Mouse (Mus musculus): ENCODE data around the gene Fgfr2. TPM values are rescaled to one million over a fixed set of nuclear protein-coding genes. Genes with fewer than 3 reads are reported as not detected.
A peak's percentile ranks its signal among the peaks of the same experiment; 100 is the strongest.

Fgfr2 gene
- total RNA-seq, 2 experiments from 2014 or later: 35.8 to 40.8 TPM

DNA sequence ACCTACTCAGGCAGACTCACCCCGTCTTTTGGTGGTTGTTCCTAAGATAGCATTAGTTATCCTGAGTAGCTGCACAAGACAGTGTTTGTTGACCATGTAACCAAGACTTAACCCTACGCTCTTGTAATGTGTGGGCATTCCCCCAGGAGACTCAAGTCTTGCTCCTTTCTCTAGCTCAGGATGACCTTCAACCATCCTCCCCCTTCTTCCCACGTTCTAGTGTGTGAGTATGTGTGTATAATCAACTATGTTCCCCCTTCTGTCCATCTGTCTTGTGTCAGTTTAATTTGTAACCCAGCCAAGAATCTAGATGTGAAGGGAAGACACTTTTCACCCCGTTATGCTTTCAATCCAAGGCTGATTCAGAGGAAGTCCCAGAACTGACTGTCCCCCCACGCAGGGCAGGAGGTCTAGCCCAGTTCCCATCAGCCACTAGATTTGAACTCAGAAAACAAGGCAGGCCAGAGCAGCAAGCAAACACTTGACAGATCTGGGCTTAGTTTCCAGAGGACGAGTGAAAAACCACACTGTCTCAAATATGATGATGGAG, 815.4 kb downstream of the Fgfr2 start:
- intact Hi-C loops (cut with DNase I): no loop called here
- no peak for DNase-seq

DNA sequence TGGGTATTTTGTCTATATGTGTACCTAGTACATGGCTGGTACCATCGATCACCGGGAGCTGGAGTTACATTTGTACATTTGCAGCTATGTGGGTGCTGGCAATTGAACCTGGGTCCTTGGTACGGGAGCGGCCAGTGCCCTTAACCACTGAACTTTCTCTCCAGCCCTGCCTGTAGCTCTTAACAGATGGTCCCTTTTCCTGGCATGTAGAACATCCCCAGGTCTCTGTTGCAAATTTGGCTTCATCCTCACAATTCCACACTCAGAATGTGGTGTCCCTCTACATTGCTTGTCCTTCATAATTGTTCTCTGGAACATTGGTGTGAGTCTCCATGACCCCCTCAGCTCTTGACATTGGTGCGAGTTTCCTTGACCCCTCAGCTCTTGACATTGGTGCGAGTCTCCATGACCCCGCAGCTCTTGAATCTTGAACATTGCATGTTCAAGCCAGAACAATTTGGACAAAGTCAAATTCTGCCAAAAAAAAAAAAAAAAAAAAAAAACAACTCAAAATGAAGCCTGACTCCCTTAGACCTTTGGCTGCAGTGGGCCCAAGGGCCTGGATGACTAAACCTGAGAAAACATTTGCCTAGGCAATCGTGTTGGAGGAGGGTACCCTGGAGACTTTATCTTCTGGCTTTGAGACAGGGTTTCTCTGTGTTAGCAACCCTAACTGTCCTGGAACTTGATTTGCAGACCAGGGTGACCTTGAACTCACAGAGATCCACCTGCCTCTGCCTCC, 816.3 kb downstream of the Fgfr2 start:
- DNase-seq: no peak

DNA sequence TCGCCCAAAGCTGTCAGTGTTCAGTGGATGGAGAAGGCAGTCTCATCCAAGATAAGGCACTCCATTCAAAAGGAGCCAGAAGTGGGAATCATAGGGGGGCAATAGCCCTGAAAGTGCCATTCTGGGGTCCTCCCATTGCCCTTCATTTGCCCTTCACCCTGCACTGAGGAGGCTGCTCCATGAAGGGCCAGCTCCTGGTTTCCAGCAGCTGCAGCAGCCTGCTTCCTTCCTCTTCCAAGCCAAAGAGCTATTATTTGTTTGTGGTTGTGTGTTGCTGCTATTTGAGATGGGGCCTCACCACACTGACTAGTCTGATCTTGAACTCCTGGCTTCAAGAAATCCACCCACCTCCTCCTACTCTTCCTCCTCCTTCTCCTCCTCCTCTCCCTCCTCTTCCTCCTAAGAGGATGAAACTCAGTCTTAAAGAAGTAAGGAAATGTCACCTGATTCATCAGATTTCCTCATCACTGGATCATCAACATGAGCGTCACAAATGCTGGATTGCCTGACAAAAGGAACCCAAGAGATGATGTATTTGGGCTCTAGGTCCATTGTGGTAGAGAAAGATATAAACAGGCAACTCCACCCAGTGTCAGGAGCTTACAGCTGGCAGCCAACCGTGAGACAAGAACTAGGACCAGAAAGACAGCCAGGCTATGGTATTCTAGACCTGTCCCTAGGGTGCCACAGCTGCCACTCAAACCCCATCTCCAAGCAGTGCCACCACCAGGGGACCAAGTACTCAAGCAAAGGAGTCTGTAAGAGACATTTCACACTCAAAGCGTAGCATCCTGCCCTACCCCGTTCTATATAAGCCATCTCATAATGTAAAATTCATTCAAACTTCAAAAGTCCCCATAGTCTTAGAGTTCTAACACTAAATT, 817.4 kb downstream of the Fgfr2 start:
- no peak for DNase-seq
- intact Hi-C loops (cut with DNase I): no loop called here

More for the DNA sequence above, 816.3 kb downstream of the Fgfr2 start:
- intact Hi-C loops (cut with DNase I): no loop called here

DNA sequence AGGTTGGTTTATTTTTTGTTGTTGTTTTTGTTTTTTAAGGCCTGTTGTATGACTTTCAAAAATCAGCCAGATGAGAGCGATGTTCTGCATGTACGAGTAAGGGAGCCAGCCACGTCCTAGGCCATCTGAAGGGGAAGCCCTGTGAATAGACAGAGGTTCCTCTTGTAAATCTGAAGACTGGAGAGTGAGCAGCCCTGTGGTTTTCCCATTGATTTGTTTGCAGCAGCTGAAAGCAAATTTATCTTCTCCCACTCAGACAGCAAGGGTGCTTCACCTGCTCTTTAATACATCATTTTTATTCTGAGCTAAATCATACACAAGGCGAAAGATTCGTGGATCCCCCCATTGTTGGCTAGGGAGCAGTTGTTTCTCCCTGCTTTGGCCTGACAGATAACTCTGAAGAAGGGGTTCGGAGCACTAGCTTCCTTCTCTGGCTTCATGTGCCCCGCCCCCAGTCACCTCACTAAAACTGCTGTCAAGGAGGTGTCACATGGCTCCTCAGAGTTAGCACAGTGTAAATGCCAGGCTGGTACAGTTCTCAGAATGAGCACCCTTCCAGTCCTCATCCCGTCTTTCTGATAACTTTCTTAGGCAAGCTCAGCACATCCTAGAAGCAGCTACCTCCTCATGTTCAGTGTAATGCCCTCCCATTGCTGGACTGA, 818.6 kb downstream of the Fgfr2 start:
- intact Hi-C loops (cut with DNase I): no loop called here
- no peak for DNase-seq

DNA sequence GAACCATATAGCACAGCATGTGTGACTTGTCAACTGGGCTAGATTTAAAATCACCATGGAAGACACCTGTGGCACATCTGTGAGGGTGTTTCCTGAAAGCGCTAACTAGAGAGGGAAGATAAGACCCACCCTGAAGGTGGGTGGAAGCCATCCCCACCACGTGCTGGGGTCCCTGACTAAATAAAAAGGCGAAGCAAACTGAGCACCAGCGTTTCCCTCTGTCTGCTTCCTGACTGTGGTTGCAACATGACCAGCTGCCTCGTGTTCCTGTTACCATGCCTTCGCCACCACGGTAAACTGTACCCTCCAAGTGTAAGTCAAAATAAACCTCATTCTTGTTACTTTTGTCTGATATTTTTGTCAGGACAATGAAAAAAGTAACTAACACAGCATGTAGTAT, 819.2 kb downstream of the Fgfr2 start:
- no peak for DNase-seq
- intact Hi-C loops (cut with DNase I): no loop called here

DNA sequence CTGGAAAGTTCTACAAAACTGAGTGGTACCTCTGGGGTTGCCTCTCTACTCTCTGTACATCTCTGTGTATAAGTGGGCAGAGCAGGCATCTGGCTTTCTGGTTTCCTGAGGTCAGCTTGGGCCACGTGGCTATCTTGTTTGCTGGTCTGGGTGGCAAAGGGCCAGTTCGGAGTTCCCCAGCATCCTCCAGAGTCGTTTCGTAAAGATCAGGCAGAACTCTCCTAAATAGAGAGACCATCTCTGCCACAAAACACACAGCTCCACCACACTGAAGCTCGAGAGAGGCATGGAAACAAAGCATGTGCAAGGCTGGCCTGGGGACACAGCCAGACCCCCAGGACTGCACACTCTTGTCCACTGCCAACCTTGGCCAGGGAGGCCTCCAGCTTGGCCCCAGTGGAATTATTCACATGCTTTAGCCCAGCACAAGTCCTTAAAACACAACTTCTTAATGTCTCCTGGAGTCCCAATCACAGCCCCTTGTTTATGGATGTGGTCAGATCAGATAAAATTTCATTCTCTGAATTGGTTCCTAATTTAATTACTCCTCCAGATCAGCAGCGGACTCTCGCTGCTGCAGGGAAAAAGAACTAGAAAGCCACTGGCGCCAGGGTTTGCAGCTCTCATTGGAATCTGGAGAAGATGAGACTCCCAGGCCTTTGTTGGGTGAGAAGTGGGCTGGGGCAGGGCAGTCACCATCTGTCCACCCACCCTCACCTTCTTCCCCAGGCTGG, 820.5 kb downstream of the Fgfr2 start:
- intact Hi-C loops (cut with DNase I): no loop called here
- DNase-seq: no peak

DNA sequence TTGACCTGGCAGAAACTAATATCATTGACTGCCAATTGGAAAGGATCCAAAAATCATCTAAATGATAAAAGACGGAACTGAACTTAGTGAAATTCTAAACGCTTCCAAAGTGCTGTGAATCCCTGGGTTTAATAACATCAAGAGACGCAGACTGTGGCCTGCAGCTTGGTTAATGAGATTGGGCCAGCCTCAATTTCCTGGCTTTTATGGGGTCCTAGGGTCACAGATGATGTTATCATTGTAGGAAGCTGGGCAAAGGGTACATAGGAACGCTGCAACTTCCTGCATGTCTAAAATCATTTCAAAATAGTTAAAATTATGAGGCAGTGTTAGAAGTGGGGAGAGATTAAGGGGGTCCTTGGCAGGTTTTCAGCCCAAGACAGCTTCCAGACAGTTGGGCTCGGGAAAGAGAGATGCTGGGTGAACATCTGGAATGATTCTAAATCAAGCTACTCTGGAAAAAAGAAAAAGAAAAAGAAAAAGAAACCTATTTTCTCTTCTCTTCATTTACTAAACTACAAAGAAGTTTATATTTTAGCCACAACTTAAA, 823.4 kb downstream of the Fgfr2 start:
- intact Hi-C loops (cut with DNase I): no loop called here
- no peak for DNase-seq

DNA sequence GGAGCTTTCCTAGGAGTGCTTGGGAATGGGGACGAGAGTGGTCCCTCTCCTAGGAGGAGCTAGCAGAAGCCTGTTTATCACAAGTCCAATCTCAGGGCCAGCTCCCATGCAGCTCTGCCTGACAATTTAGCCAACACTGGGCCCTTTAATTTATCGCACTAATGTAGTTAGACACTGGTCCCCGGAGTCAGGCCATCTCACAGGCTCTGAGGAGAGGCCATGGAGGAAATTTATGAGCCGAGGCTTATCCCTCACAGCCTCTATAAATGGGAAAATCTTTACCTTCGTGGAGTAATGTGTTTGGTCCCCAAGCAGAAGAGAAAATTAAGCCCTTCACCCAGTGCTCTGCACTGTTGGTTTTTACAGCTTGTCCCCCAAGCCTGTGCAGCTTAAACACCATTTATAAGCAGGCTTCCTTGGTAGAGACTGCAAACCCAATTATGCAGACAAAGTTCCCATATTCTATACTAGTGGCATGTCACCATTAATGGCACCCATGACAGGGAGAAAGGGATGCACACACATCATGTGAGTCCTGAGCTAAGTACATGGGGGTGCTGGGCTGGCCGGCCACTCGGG, 824.6 kb downstream of the Fgfr2 start:
- DNase-seq: no peak
- intact Hi-C loops (cut with DNase I): no loop called here

DNA sequence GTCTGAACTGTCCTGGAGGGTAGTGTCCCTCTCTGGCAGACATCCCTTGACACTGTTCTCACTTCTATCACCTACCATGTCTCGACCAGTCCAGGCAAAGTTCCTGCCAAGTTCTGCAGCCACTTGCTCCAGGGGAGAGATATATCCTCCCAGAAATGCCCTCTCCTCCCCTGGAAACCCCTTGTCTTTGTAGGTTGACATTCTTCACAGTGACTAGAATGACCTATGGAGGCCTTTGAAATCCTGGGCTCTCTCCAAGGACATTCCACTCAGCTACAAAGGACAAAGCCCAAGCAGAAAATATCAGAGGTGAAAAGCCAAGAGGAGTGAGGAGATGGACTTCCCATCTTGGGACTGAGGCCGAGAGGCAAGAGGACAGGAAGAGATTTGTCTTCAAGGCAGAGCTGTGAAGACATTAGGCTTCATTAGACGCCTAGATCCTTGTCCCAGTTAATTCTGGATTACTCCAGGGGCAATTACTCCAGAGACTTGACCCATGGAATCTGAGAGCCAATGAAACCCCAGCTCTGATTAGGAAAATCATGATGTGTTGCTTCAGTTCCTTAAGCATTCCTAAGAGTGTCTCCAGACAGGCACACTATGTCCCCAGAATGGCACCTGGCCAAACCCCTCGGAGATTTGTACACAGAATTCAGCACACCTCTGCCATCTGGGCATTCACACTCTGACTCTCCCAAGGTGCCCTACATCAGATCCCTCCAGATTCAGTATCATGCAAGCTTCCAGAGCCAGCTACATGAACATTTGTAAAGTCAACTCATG, 826.3 kb downstream of the Fgfr2 start:
- DNase-seq: no peak
- intact Hi-C loops (cut with DNase I): no loop called here

DNA sequence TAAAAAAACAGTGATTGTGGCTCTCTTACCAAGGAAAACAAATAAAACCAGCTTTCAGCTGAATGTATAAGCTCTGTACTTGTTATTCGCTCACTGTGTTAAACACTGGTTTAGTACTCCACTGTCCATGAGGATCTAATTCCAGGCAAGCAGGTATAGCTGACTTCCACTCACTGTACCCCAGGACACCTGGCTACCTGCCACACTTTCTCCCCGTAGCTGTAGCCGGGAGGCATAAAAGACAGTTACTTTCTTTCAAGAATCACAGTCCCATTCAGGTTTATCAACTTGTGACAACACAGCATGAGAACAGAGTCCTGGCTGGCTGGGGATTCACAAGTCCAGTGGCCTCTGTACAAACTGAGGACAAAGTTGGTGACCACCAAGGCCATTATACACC, 827.0 kb downstream of the Fgfr2 start:
- intact Hi-C loops (cut with DNase I): no loop called here
- DNase-seq: peak; percentile 63

DNA sequence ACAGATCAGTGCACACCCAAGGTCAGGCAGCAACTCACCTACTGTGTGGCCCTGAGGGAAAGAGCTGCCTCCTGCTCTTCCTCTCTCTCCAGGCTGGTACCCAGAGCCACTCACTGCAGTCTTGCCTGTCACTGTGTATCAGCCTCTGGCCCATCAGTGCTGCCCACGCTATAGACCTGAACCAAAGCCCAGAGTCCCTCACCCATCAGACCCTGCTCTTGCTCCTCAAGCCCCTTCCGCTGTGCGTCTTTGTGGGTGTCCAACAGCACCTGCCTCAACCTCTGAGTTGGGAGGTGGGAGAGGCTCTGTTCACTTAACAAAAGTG, 835.8 kb downstream of the Fgfr2 start:
- intact Hi-C loops (cut with DNase I): no loop called here
- DNase-seq: peak; percentile 59

DNA sequence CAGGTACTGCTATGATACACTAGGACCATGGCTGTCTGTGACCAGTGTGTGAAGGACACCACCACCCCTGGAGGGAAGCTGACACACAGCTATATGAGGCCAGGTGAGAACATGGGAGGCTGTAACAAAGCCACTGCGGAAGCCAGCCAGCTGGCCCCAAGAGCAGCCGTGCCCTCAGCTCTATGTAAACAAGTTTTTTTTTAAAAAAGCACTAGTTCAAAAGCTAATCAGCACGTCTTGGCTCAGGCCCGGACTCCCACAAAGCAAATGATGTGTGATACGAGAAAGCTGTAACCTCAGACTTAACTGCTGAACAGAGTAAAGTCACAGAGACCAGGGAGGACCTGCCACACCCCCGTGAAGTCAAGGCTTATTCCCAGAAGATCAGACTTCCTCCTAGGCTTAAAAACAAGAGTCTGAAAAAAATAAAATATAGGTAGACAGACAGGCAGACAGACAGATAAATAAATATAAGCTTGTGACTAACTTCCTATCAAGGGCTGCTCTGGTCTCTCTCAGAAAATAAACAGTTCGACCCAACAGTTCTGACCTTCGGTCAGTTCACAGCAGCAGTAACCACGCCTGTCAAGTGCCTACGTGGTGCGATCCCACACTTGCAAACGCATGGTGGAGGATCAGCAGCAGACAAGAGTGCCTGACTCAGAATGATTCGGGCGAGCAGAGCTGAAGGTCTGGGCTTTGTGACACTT, 836.4 kb downstream of the Fgfr2 start:
- intact Hi-C loops (cut with DNase I): no loop called here
- peak; percentile 28 for DNase-seq

DNA sequence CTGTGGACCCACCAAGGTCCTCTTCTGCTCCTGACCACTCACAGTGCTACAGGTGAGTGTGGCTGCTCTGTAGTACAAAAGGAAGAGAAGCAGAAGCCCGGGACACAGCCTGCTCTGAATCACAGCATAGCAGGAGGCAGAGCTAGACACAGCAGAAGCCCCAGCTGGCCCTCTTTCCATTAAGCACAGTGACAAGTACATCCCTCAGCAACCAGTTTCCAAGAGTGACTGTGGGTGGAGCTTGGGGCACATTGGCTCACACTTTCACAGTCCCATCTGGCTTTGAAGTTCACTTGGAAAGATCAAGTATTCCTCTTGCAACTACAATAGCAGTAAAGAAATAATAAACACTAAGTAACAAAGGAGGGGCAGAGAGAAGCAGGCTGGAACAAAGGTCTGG, 838.4 kb downstream of the Fgfr2 start:
- intact Hi-C loops (cut with DNase I): no loop called here
- DNase-seq: peak; percentile 40

DNA sequence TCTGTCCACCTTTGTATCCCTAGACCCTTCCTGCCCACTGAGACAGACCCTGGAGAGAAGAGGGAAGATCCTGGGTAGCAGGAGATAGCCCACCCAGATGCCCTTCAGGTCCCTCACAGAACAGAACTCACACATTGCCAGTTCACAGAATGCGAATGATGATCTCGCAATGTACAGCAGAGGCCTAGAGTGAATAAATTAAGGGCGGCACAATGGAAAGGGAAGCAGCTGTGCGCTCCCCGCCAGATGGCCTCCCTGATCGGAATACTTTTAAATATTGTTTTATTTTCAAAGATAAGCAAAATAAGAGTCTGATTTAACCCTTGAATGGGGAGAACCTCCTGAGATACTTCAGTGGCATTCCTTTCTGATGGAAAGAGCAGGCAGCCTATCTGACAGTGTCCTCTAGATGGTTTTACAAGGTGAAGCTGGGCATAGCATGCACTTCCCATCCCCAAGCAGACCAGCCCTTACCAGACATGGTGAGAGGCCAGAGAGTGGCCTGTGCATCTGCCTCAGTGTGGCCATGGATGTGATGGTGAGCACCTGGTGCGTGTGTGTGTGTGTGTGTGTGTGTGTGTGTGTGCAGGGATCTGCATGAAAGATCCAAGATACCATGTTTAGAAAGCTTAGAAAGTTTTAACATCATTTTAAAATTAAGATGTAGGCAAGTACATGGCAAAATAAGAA, 839.0 kb downstream of the Fgfr2 start:
- intact Hi-C loops (cut with DNase I): no loop called here
- no peak for DNase-seq

DNA sequence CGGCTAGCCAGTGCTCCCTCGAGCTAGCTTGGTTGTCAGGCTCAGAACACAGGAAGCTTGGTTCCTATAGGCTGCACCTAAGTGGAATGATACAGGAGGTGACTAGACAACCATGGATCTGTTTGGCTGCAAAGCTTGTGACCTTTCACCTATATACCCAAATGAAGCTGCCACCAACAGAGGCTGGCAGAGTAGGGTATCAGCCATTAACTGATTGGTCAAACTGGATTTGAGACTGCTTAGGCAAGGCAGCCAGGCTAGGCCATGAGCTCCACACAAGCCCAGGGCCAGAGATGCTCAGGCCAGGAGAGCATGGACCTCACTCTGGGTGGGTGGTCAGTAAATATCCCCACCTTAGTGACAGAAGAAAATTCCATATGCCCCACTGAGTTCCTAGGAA, 840.6 kb downstream of the Fgfr2 start:
- intact Hi-C loops (cut with DNase I): no loop called here
- no peak for DNase-seq

DNA sequence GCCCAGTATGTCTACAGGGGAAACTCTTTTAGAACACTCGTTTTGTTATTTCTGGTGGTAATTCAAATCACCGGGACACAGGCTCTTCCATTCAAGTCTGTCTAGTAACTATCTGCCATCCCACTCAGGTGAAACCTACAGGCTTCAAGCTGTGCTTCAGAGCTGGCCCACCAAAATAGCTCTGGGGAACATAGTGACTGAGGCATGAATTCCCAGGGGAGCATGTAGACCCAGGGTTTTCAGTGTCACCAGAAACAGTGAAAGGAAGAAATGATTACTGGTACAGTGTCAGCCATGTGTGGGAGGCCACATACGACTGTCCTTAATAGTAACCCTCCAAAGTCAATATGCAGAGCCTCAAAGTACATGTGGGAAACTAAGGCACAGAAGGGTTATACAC, 841.0 kb downstream of the Fgfr2 start:
- no peak for DNase-seq
- intact Hi-C loops (cut with DNase I): no loop called here

DNA sequence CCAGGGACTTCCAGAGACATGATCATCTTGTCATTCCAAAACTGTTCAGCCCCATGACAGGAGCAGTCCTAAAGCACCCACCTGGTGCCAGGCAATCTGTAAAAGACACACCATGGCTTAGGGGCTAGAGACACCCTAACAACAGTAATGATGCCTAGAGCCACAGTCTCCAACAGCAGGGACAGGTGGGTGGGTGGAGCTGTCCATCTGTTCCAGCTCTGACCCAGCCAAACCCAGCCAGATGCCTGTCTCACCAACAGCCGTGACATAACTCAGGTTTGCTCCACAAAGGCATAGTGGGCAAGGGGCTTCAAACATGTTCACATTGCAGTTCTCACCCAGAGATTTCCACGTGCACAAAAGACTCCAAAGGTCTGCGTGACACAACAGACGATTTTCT, 841.4 kb downstream of the Fgfr2 start:
- peak; percentile 77 for DNase-seq
- intact Hi-C loops (cut with DNase I): no loop called here

DNA sequence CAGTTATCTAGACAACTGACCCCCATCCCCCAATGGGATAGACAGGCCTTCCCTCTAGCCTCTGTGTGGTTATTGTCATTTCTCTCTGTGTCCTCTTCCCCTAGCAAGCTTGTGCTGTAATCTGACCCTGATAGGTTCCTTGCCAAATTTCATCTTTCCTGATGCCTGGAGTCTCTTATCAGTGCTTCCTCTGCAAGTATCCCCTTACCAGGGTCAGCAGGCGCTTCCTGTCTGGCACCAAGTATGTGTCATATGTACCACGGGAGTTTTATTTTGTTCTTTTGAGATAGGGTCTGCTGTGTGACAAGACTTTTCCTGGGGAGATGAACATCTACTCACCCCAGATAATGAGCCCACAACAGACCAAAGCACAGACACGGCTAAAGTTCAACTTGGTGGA, 844.5 kb downstream of the Fgfr2 start:
- no peak for DNase-seq
- intact Hi-C loops (cut with DNase I): no loop called here

All from left cerebral cortex, postnatal 4 days (tissue).